Mouse (Mus musculus) midbrain, embryonic 15.5 days (tissue): ENCODE measurements around the gene Tshr. TPM values are rescaled to one million over a fixed set of nuclear protein-coding genes. Genes with fewer than 3 reads are reported as not detected.
"Not testable (repeated sequence)": the region's sequence is repeated elsewhere in the genome, so short reads cannot be mapped to it uniquely, and the experiment has no call there.

ENCODE experiments used
- ATAC-seq: fragments of 200-750 bp; cut with Nextera tagmentation; replicated peaks from 2 replicates; pipeline ENCODE4 v1.8.0; 2017; ENCODE audit warnings: moderate TSS enrichment
- H3K27ac ChIP-seq: fragments of 300-500 bp; sonication (generic); 2 replicates; pipeline ENCODE4 v1.5.1; 2015; ENCODE audit warnings: mild to moderate bottlenecking, inconsistent platforms
- H3K27me3 ChIP-seq: fragments of 300-500 bp; sonication (generic); replicated peaks from 2 replicates; pipeline ENCODE4 v1.6.1; 2015; ENCODE audit warnings: inconsistent platforms
- H3K36me3 ChIP-seq: fragments of 300-500 bp; sonication (generic); replicated peaks from 2 replicates; pipeline ENCODE4 v1.6.1; 2015; ENCODE audit warnings: inconsistent platforms
- H3K4me1 ChIP-seq: fragments of 300-500 bp; sonication (generic); 2 replicates; pipeline ENCODE4 v1.6.1; 2015; ENCODE audit warnings: inconsistent platforms
- H3K4me2 ChIP-seq: fragments of 300-500 bp; sonication (generic); 2 replicates; pipeline ENCODE4 v1.6.1; 2015; ENCODE audit warnings: inconsistent platforms, mild to moderate bottlenecking, moderate library complexity
- H3K4me3 ChIP-seq: fragments of 300-500 bp; sonication (generic); 2 replicates; pipeline ENCODE4 v1.5.1; 2015; ENCODE audit warnings: mild to moderate bottlenecking, inconsistent platforms
- H3K9ac ChIP-seq: fragments of 300-500 bp; sonication (generic); 2 replicates; pipeline ENCODE4 v1.6.1; 2015; ENCODE audit warnings: mild to moderate bottlenecking, inconsistent platforms
- H3K9me3 ChIP-seq: fragments of 300-500 bp; sonication (generic); 2 replicates; pipeline ENCODE4 v1.6.1; 2016; ENCODE audit warnings: inconsistent platforms
- WGBS: fragments of 180-500 bp; shearing (Covaris S2); methylation state at CpG from one replicate; pipeline ENCODE4 v1.1.7; 2015; ENCODE audit warnings: mixed read lengths; 5-methylcytosine and 5-hydroxymethylcytosine counted together
- polyA plus RNA-seq: library from polyadenylated mRNA; unstranded; fragments of >200 nt; fragmentation: Nextera tagmentation; extraction: Ambion mirVana; gene quantifications from 2 replicates; pipeline ENCODE4 v1.2.1, GENCODE M21; 2015

Gene Tshr
- polyA plus RNA-seq, 1 experiment from 2014 or later, result 0.18 TPM

GRCm38 (mm10) chr12:91581204-91582070 is 197.1 kb downstream of the Tshr start:
- Histone ChIP-seq H3K9ac (no peak overlapping the region), H3K4me2 (no peak overlapping the region), H3K4me1 (peaks cover 26% of the 10 kb centered on the region), H3K4me3 (no peak overlapping the region), H3K27me3 (no peaks in the 10 kb centered on the region), H3K9me3 (no peaks in the 10 kb centered on the region), H3K36me3 (peaks cover 11% of the 10 kb centered on the region), H3K27ac (no peak overlapping the region)
- no peak for ATAC-seq
- 95% methylated on average over 6 of the region's 6 CpGs for WGBS

- no peaks in the 10 kb centered on the region for H3K27me3 ChIP-seq
- no peak overlapping the region for H3K4me3 ChIP-seq
- H3K4me2 ChIP-seq, result no peak overlapping the region
- peaks cover 35% of the 10 kb centered on the region for H3K4me1 ChIP-seq
- no peak for ATAC-seq
- 48% methylated on average over 6 of the region's 6 CpGs for WGBS
- H3K9ac ChIP-seq, result no peak overlapping the region
- H3K27ac ChIP-seq, result no peak overlapping the region
- no peaks in the 10 kb centered on the region for H3K9me3 ChIP-seq
- peaks cover 11% of the 10 kb centered on the region for H3K36me3 ChIP-seq
Observed at GRCm38 (mm10) chr12:91582362-91583002, 198.1 kb downstream of the Tshr start.

GRCm38 (mm10) chr12:91583409-91583808 is 199.0 kb downstream of the Tshr start:
- no peaks in the 10 kb centered on the region for H3K9me3 ChIP-seq
- H3K4me3 ChIP-seq, result no peak overlapping the region
- H3K4me1 ChIP-seq, result peaks cover 38% of the 10 kb centered on the region
- WGBS, result 25% methylated on average over 6 of the region's 6 CpGs
- no peak overlapping the region for H3K27ac ChIP-seq
- H3K9ac ChIP-seq, result 0 out of 2 replicates have a peak overlapping the region, but pooled peaks have one; percentile 1
- peak overlapping the region; percentile 19 for H3K4me2 ChIP-seq
- H3K36me3 ChIP-seq, result peaks cover 7% of the 10 kb centered on the region
- no peaks in the 10 kb centered on the region for H3K27me3 ChIP-seq
- no peak for ATAC-seq

GRCm38 (mm10) chr12:91585206-91585605 is 200.8 kb downstream of the Tshr start:
- Histone ChIP-seq H3K4me1 (peaks cover 38% of the 10 kb centered on the region), H3K27me3 (no peaks in the 10 kb centered on the region), H3K4me3 (no peak overlapping the region), H3K36me3 (peaks cover 6% of the 10 kb centered on the region), H3K4me2 (no peak overlapping the region), H3K9ac (no peak overlapping the region), H3K9me3 (no peaks in the 10 kb centered on the region), H3K27ac (no peak overlapping the region)
- WGBS, result 97% methylated on average over 3 of the region's 3 CpGs
- no peak for ATAC-seq

- WGBS, result 96% methylated on average over 4 of the region's 4 CpGs
Observed at GRCm38 (mm10) chr12:91585815-91586214, 201.5 kb downstream of the Tshr start.

GRCm38 (mm10) chr12:91587077-91587476 is 202.7 kb downstream of the Tshr start:
- Histone ChIP-seq H3K4me3 (peak overlapping the region; percentile 96), H3K27ac (peak overlapping the region; percentile 100), H3K36me3 (peaks cover 6% of the 10 kb centered on the region), H3K9me3 (no peaks in the 10 kb centered on the region), H3K4me1 (peaks cover 45% of the 10 kb centered on the region), H3K4me2 (peak overlapping the region; percentile 64), H3K9ac (peak overlapping the region; percentile 100), H3K27me3 (no peaks in the 10 kb centered on the region)
- WGBS, result 55% methylated on average over 3 of the region's 3 CpGs
- ATAC-seq, result no peak

More at GRCm38 (mm10) chr12:91585815-91586214, 201.5 kb downstream of the Tshr start:
- H3K27me3 ChIP-seq, ATAC-seq, H3K4me2 ChIP-seq, H3K27ac ChIP-seq, H3K4me3 ChIP-seq, H3K36me3 ChIP-seq, H3K9me3 ChIP-seq, H3K9ac ChIP-seq: not testable (repeated sequence)
- peaks cover 40% of the 10 kb centered on the region for H3K4me1 ChIP-seq

GRCm38 (mm10) chr12:91587491-91588033 is 203.2 kb downstream of the Tshr start:
- H3K27ac ChIP-seq, result peak overlapping the region; percentile 100
- 10% methylated on average over 5 of the region's 5 CpGs for WGBS
- H3K4me1 ChIP-seq, result peaks cover 41% of the 10 kb centered on the region
- H3K4me3 ChIP-seq, result peak overlapping the region; percentile 96
- ATAC-seq, result no peak; the same call in 1 of the 2 replicates
- no peaks in the 10 kb centered on the region for H3K27me3 ChIP-seq
- H3K4me2 ChIP-seq, result peak overlapping the region; percentile 64
- no peaks in the 10 kb centered on the region for H3K9me3 ChIP-seq
- H3K9ac ChIP-seq, result peak overlapping the region; percentile 100
- H3K36me3 ChIP-seq, result peaks cover 6% of the 10 kb centered on the region

- H3K4me3 ChIP-seq, result peak overlapping the region; percentile 96
- H3K27me3 ChIP-seq, result no peaks in the 10 kb centered on the region
- WGBS, result under 1% methylated on average over 32 of the region's 32 CpGs
- H3K4me1 ChIP-seq, result peaks cover 35% of the 10 kb centered on the region
- H3K4me2 ChIP-seq, result peak overlapping the region; percentile 64
- peak overlapping the region; percentile 100 for H3K27ac ChIP-seq
- peak; percentile 91 for ATAC-seq
- no peaks in the 10 kb centered on the region for H3K9me3 ChIP-seq
- peaks cover 6% of the 10 kb centered on the region for H3K36me3 ChIP-seq
- H3K9ac ChIP-seq, result peak overlapping the region; percentile 100
Observed at GRCm38 (mm10) chr12:91588176-91588669, 203.9 kb downstream of the Tshr start.

GRCm38 (mm10) chr12:91588670-91589541 is 204.5 kb downstream of the Tshr start:
- WGBS, result under 1% methylated on average over 73 of the region's 83 CpGs
- peaks cover 28% of the 10 kb centered on the region for H3K4me1 ChIP-seq
- H3K27ac ChIP-seq, result peak overlapping the region; percentile 100
- ATAC-seq, result 0 out of 2 replicates have a peak, but pooled peaks have one; percentile 0
- H3K9ac ChIP-seq, result peak overlapping the region; percentile 100
- peak overlapping the region; percentile 96 for H3K4me3 ChIP-seq
- peaks cover 6% of the 10 kb centered on the region for H3K36me3 ChIP-seq
- peak overlapping the region; percentile 64 for H3K4me2 ChIP-seq
- no peaks in the 10 kb centered on the region for H3K27me3 ChIP-seq
- no peaks in the 10 kb centered on the region for H3K9me3 ChIP-seq

GRCm38 (mm10) chr12:91589542-91589846 is 205.1 kb downstream of the Tshr start:
- WGBS, result 1% methylated on average over 11 of the region's 11 CpGs
- H3K9ac ChIP-seq, result peak overlapping the region; percentile 100
- no peak for ATAC-seq
- H3K27me3 ChIP-seq, result no peaks in the 10 kb centered on the region
- peaks cover 6% of the 10 kb centered on the region for H3K36me3 ChIP-seq
- H3K4me3 ChIP-seq, result peak overlapping the region; percentile 96
- H3K4me2 ChIP-seq, result peak overlapping the region; percentile 29
- peaks cover 23% of the 10 kb centered on the region for H3K4me1 ChIP-seq
- peak overlapping the region; percentile 100 for H3K27ac ChIP-seq
- no peaks in the 10 kb centered on the region for H3K9me3 ChIP-seq

- Histone ChIP-seq H3K9ac (peak within 1 kb of the TSS; percentile 100), H3K4me1 (peaks cover 20% of the 10 kb centered on the region), H3K27me3 (no peaks in the 10 kb centered on the region), H3K9me3 (no peaks in the 10 kb centered on the region), H3K36me3 (peaks cover 3% of the 10 kb centered on the region), H3K27ac (peak within 1 kb of the TSS; percentile 100), H3K4me2 (peak within 1 kb of the TSS; percentile 76), H3K4me3 (peak within 1 kb of the TSS; percentile 96)
- ATAC-seq, result peak; percentile 84
- under 1% methylated on average over 53 of the region's 99 CpGs for WGBS
Observed at GRCm38 (mm10) chr12:91589847-91590690, 205.7 kb downstream of the Tshr start, which contains the start of gene Gtf2a1. Gene Gtf2a1, minus strand, starts transcription at chr12:91590487.
